Mouse (Mus musculus) C2C12 (cell line): ENCODE measurements around the gene Espl1.
A peak's percentile ranks its signal among the peaks of the same experiment; 100 is the strongest.

ENCODE experiments used
- CTCF ChIP-seq: IDR thresholded peaks from one replicate; pipeline ENCODE4 v1.5.1; 2011; ENCODE audit not compliant: control insufficient read depth, insufficient read depth, insufficient read length
- MAX ChIP-seq: IDR thresholded peaks from one replicate; pipeline ENCODE4 v1.6.1; 2011; ENCODE audit warnings: mild to moderate bottlenecking, control low read depth
- MYOD1 ChIP-seq: IDR thresholded peaks from one replicate; pipeline ENCODE4 v1.6.1; 2011; ENCODE audit warnings: low read depth; ENCODE audit not compliant: control insufficient read depth, insufficient read length
- MYOG ChIP-seq: IDR thresholded peaks from one replicate; pipeline ENCODE4 v1.6.1; 2011; ENCODE audit not compliant: control insufficient read depth, insufficient read length; ENCODE audit errors: extremely low read depth
- USF1 ChIP-seq: IDR thresholded peaks from one replicate; pipeline ENCODE4 v1.6.1; 2011; ENCODE audit warnings: low read depth, mild to moderate bottlenecking, control low read depth, moderate library complexity

DNA sequence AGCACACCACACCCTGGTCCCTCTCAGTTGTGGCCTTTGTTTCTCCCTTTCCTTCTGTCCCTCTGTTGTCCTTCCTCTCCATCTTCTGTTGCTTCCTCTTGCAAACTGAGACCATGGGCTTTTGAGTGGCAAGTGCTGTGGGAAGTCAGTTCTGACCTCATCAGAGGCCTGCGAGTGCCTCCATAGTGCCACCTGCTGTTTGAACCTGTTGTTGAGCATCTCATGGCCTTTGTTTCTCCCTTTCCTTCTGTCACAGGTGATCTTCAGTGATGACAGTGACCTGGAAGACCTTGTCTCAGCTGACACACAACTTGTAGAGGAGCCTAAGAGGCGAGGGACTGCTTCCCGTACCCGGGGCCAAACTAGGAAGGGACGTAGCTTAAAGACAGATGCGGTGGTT is 20.2 kb downstream of the Espl1 start:
- TF ChIP-seq CTCF = peak; percentile 52
- peak; percentile 34 for TF ChIP-seq MAX
- TF ChIP-seq USF1 = no peak
- no peak for TF ChIP-seq MYOD1
- TF ChIP-seq MYOG = no peak
